Mouse (Mus musculus): ENCODE measurements around the gene Megf6. TPM values are rescaled to one million over a fixed set of nuclear protein-coding genes. Genes with fewer than 3 reads are reported as not detected.

Megf6 gene
- polyA plus RNA-seq, 1 experiment from 2014 or later: 14.2 TPM

DNA sequence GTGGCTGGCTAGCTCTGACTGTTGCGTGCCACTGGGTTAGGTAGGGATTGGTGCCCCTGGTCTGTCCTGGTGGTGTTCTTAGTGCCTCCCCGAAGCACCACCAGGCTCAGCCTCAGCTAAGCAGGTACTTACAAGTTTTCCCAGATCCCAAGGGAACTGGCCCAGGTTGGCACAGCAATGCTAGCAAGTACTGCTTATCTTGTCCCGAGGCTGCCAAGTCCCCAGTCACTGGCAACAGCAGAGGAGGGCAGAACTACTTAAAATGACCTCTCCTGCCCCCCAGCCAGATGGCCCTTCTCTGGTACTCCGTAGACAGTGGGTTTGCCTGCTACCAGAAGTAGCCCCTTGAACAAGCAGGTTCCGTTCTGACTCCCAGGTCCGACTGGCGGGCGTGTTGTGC is 68.7 kb downstream of the Megf6 start:
- WGBS: 83% methylated on average over 8 of the region's 8 CpGs
- no peak for ATAC-seq (replicated peaks; ENCODE audit: low FRiP score)
- no peak overlapping the region for H3K27ac ChIP-seq

GRCm38 (mm10) chr4:154240608-154241007 is 70.1 kb downstream of the Megf6 start:
- Histone ChIP-seq H3K36me3 (no peaks in the 10 kb centered on the region), H3K27ac (no peak overlapping the region), H3K9ac (no peak overlapping the region)

More for the DNA sequence above, 68.7 kb downstream of the Megf6 start:
- Histone ChIP-seq H3K27me3 (no peaks in the 10 kb centered on the region; the same call in 1 of the 2 replicates), H3K4me2 (no peak overlapping the region), H3K4me1 (peaks cover 34% of the 10 kb centered on the region), H3K9me3 (replicated peaks) (no peaks in the 10 kb centered on the region), H3K9ac (no peak overlapping the region), H3K4me3 (replicated peaks) (no peak overlapping the region), H3K36me3 (no peaks in the 10 kb centered on the region)

DNA sequence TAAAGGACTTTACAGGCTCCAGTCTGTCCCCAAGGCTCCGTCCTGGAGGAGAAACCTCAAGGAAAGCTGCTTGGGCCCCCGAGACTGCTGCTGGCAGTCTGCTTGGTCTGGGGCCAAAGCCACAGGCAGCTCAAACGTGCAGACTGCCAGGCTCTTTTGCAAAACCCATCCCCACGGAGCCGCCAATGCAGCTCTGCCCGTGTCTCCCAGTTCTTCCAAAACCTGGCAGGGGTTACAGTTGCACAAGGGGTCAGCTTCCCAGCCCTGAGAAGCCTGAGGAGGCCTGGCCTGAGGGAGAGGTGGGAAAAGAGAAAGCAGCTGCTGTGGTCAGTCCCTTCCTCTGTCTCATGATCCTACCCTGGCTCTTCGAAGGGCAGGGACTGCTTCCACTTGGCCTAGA is 74.8 kb downstream of the Megf6 start:
- Histone ChIP-seq H3K4me2 (no peak overlapping the region), H3K36me3 (no peaks in the 10 kb centered on the region), H3K9me3 (replicated peaks) (no peaks in the 10 kb centered on the region), H3K27ac (no peak overlapping the region), H3K9ac (no peak overlapping the region), H3K4me3 (replicated peaks) (no peak overlapping the region), H3K4me1 (peaks cover 28% of the 10 kb centered on the region), H3K27me3 (0 out of 2 replicates have a peak, but pooled peaks cover 2% of the 10 kb centered on the region)
- ATAC-seq (replicated peaks; ENCODE audit: low FRiP score): no peak
- WGBS: 81% methylated on average over 7 of the region's 7 CpGs

More at GRCm38 (mm10) chr4:154240608-154241007, 70.1 kb downstream of the Megf6 start:
- Histone ChIP-seq H3K27me3 (no peaks in the 10 kb centered on the region; the same call in 1 of the 2 replicates), H3K9me3 (replicated peaks) (no peaks in the 10 kb centered on the region), H3K4me1 (peaks cover 30% of the 10 kb centered on the region), H3K4me3 (replicated peaks) (no peak overlapping the region), H3K4me2 (no peak overlapping the region)
- WGBS: 69% methylated on average over 11 of the region's 11 CpGs
- ATAC-seq (replicated peaks; ENCODE audit: low FRiP score): no peak

DNA sequence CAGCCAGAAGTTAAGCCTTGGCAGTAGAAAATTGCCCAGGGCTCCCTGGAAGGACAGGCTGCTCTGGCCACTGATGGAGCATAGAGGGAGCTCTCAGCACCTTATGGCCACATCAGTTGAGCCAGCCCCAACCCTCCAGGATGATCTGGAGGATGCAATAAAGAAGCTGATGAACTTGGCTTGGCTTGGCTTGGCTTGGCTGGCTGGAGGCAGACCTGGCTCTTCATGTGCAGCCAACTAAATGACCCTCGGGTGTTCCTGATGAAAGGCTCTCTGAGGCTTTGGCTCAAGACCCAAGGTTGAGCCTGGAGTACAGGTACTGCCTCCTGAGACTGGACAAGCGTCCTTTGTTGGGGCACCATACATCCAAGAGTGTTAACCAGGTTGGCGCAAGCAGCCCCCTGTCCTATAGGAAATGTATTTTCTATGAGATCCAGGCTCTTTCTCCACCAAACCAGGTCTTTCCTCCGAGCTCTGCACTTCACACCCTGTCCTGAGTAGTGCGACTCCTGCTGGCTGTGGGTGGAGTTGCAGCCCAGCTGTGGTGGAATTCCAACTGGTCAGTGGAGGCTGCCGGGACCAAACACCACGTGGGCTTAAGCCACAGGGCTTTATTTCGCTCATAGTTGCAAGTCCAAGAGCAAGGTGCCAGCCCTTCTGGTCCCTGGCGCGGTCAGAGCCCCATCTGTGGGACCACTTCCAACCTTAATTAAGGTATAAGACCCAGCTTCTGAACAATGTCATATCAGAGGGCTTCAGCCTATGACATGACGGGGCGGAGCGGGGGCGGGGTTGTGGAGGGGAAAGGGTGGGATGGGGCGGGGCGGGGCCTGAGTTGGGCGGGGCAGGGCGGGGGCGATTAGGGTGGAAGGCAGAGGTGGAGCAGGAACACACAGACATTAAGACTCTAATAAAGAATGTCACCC is 75.8 kb downstream of the Megf6 start:
- Histone ChIP-seq H3K4me1 (peaks cover 28% of the 10 kb centered on the region), H3K36me3 (no peaks in the 10 kb centered on the region), H3K9me3 (replicated peaks) (no peaks in the 10 kb centered on the region), H3K4me2 (peak overlapping the region; percentile 64), H3K27me3 (0 out of 2 replicates have a peak, but pooled peaks cover 6% of the 10 kb centered on the region), H3K27ac (no peak overlapping the region), H3K9ac (no peak overlapping the region), H3K4me3 (replicated peaks) (peak overlapping the region; percentile 34)
- WGBS: 8% methylated on average over 19 of the region's 19 CpGs
- ATAC-seq (replicated peaks; ENCODE audit: low FRiP score): peak; percentile 37

- Histone ChIP-seq H3K36me3 (no peaks in the 10 kb centered on the region), H3K27ac (no peak overlapping the region), H3K4me3 (replicated peaks) (no peak overlapping the region), H3K4me2 (peak overlapping the region; percentile 64), H3K9me3 (replicated peaks) (no peaks in the 10 kb centered on the region), H3K27me3 (0 out of 2 replicates have a peak, but pooled peaks cover 6% of the 10 kb centered on the region), H3K4me1 (peaks cover 28% of the 10 kb centered on the region), H3K9ac (no peak overlapping the region)
- 28% methylated on average over 22 of the region's 22 CpGs for WGBS
- peak; percentile 7; the same call in 1 of the 2 replicates for ATAC-seq (replicated peaks; ENCODE audit: low FRiP score)
These were observed 76.9 kb downstream of the Megf6 start for GRCm38 (mm10) chr4:154247207-154248091.

DNA sequence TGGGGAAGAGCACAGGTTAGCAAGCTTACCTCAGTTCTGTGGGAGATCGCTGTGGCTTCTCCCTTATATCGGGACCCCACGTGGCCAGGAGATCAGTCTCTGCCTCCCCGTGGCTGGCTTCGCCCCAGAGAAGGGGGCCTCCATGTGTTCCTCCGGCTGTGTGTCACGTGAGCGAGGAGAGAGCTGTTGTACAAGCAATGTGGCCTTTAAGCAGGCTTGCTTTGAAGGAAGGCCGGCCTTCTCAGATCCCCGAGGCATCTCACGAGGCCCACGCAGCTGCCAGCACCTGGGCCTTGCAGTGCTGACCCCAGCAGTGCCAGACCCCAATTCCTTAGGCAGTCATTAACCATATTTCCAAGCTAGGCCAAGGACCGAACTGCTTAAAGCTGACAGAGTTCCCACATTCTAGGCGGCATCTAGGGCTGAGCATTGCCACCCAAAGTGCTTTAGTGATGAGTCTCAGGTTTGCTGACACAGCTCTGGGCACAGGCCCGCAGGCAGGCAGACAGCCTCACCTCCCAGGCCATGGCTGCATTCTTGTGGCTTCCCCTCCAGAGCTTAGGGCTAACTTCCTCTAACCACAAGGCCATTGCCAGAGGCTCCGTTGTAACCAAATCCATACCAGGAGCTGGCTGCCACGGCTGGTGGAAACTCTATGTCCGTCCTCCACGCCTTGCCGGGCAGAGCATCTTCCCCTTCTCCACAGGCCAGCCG is 77.7 kb downstream of the Megf6 start:
- Histone ChIP-seq H3K27me3 (0 out of 2 replicates have a peak, but pooled peaks cover 6% of the 10 kb centered on the region), H3K9ac (no peak overlapping the region), H3K27ac (no peak overlapping the region), H3K4me2 (no peak overlapping the region), H3K4me1 (peaks cover 28% of the 10 kb centered on the region), H3K4me3 (replicated peaks) (no peak overlapping the region), H3K9me3 (replicated peaks) (no peaks in the 10 kb centered on the region), H3K36me3 (no peaks in the 10 kb centered on the region)
- 59% methylated on average over 21 of the region's 21 CpGs for WGBS
- no peak for ATAC-seq (replicated peaks; ENCODE audit: low FRiP score)

DNA sequence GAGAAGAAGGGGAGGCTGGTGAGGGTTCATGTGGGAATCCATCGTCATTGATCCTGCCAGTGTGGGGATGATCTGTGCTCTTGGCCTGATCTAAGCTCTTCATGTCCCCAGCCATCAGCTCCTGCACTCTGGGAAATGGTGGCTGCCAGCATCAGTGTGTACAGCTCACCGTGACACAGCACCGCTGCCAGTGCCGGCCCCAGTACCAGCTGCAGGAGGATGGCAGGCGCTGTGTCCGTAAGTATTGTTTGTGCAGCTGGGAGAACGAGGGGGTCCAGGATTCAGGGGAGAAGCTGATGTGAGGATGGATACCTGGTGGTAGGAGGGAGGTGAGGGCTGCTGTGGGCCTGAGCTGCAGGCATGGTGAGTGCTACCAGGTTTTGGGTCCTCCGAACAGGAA is 78.8 kb downstream of the Megf6 start:
- WGBS: 69% methylated on average over 8 of the region's 8 CpGs
- Histone ChIP-seq H3K36me3 (no peaks in the 10 kb centered on the region), H3K4me2 (no peak overlapping the region), H3K4me3 (replicated peaks) (no peak overlapping the region), H3K27ac (no peak overlapping the region), H3K4me1 (peaks cover 28% of the 10 kb centered on the region), H3K27me3 (0 out of 2 replicates have a peak, but pooled peaks cover 6% of the 10 kb centered on the region), H3K9ac (no peak overlapping the region), H3K9me3 (replicated peaks) (no peaks in the 10 kb centered on the region)
- no peak for ATAC-seq (replicated peaks; ENCODE audit: low FRiP score)

- peaks cover 12% of the 10 kb centered on the region for H3K4me1 ChIP-seq
- H3K4me2 ChIP-seq: no peak overlapping the region
- no peak overlapping the region for H3K9ac ChIP-seq
- H3K36me3 ChIP-seq: no peaks in the 10 kb centered on the region
- no peaks in the 10 kb centered on the region for H3K9me3 ChIP-seq (replicated peaks)
- 0 out of 2 replicates have a peak, but pooled peaks cover 6% of the 10 kb centered on the region for H3K27me3 ChIP-seq
- no peak overlapping the region for H3K4me3 ChIP-seq (replicated peaks)
- WGBS: 84% methylated on average over 20 of the region's 20 CpGs
- no peak for ATAC-seq (replicated peaks; ENCODE audit: low FRiP score)
- H3K27ac ChIP-seq: no peak overlapping the region
These were observed 82.2 kb downstream of the Megf6 start for GRCm38 (mm10) chr4:154252537-154253255.

DNA sequence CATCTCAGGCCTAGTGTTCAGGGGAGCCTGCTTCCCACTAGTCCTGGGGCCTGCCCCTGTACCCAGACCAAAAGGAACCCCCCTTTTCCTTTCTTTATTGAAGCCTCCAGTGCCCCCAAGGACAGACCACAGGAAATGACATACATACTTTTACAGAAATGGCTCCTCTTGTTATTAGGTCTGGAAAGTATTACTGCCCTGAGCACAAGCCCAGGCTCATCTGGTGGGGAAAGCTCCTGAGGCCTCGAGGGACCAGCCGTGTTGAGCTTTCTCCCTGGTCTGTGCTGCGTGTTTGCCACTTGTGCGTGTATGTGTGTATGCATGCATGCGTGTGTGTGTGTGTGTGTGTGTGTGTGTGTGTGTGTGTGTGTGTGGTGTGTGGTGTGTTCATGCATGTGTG is 90.2 kb downstream of the Megf6 start:
- no peak for ATAC-seq (replicated peaks; ENCODE audit: low FRiP score)
- H3K9me3 ChIP-seq (replicated peaks): no peaks in the 10 kb centered on the region
- H3K9ac ChIP-seq: no peak overlapping the region
- no peak overlapping the region for H3K4me2 ChIP-seq
- H3K4me3 ChIP-seq (replicated peaks): no peak overlapping the region
- WGBS: 91% methylated on average over 5 of the region's 5 CpGs
- no peaks in the 10 kb centered on the region for H3K4me1 ChIP-seq
- no peak overlapping the region for H3K27ac ChIP-seq
- no peaks in the 10 kb centered on the region for H3K27me3 ChIP-seq
- peaks cover 5% of the 10 kb centered on the region for H3K36me3 ChIP-seq

GRCm38 (mm10) chr4:154262071-154262470 is 91.5 kb downstream of the Megf6 start:
- 44% methylated on average over 4 of the region's 4 CpGs for WGBS
- no peak overlapping the region for H3K9ac ChIP-seq
- no peak for ATAC-seq (replicated peaks; ENCODE audit: low FRiP score)
- H3K9me3 ChIP-seq (replicated peaks): no peaks in the 10 kb centered on the region
- no peak overlapping the region for H3K4me3 ChIP-seq (replicated peaks)
- no peaks in the 10 kb centered on the region for H3K27me3 ChIP-seq
- H3K4me1 ChIP-seq: no peaks in the 10 kb centered on the region
- H3K27ac ChIP-seq: no peak overlapping the region
- no peak overlapping the region for H3K4me2 ChIP-seq
- H3K36me3 ChIP-seq: peaks cover 5% of the 10 kb centered on the region

- Histone ChIP-seq H3K27ac (no peak overlapping the region), H3K4me3 (replicated peaks) (no peak overlapping the region), H3K36me3 (peaks cover 5% of the 10 kb centered on the region), H3K4me1 (peaks cover 15% of the 10 kb centered on the region; the same call in 1 of the 2 replicates), H3K9me3 (replicated peaks) (no peaks in the 10 kb centered on the region), H3K4me2 (no peak overlapping the region), H3K27me3 (no peaks in the 10 kb centered on the region), H3K9ac (no peak overlapping the region)
- no peak for ATAC-seq (replicated peaks; ENCODE audit: low FRiP score)
- WGBS: 84% methylated on average over 6 of the region's 6 CpGs
These were observed 97.0 kb downstream of the Megf6 start for GRCm38 (mm10) chr4:154267511-154267910.

Measured in kidney, embryonic 15.5 days (tissue).